Mouse (Mus musculus) frontal cortex, postnatal 25 days (tissue): ENCODE results near the gene Wdfy4.

Experiments used
- DNase-seq, 2 experiments: peaks; one replicate each; pipeline ENCODE4 v3.0.0; 2022; ENCODE audit warnings: low spot score in 2 of 2

Wdfy4 gene

DNA sequence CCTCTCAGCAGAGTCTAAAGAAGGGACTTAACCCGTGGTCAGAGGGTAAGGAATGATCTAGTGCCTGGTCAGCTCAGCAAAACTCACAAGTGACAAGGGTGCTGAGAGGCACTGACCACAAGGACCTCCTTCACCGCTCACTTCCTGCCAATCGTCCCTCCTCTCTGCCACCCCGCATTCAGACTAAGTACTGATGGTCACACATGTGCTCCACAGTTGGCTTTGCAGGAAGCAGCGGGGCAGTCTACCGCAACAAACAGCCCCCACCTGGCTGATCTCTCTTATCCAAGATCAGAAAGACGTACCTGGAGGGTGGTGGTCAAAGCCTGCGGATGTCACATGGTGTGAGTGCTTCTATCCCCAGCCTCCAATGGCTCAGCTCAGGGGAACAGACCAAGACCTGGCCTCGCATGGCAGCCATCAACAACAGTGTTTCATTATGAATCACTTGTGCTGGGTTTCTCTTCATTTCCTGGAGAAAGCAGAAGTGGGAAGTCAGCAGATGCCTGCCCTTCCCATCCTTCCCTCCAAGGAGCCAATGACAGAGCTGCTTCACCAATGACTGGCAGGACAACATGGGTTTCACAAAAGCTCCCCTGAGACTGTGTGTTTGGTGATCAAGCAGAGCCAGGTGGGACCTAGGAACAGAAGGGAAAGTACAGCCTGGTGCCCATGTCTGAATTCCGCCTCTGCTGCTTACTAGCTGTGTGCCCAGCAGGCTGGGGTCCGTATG lies at the start of gene Wdfy4:
Wdfy4 (minus strand) TSS at position 441 of the 733 bp plus-strand sequence.
- no peak for DNase-seq

DNA sequence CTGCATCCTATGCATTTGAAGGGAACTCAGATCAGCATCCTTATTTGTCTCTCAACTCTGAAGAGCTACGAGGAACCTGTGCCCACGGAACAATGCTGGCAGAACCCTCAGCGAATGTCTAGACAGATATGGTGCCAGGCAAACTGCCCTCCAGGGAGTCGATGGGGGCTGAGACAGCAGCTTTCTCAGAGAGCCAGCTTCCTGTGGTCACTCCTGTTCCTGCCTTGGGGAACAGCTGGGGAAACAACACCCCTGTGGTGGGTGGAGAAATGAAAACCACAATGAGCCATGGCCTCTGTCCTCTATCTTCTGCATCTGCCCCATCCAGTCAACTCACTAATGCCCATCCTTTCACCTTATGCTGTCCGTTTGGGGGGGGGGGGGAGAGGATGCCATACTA lies 46.7 kb upstream of the Wdfy4 start:
- no peak for DNase-seq

DNA sequence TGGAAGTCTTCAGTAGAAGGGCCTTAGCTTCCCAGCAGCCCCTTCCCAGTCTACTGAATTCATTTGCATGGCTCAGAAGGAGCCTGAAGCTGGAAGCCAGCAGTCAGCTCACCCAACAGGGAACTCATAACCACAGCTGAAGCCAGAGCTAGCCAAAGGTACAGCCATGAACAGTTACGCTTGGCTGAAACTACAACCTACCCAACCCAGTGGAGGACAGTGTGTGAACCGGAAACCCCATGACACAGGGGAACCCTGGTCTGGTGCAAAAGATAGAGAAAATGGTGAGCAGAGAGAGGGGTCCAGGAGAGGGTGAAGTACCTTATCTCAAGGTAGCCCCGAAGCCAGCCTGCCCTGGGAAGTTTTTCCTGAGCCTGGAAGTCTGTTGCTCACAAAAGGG lies 46.0 kb upstream of the Wdfy4 start:
- no peak for DNase-seq

DNA sequence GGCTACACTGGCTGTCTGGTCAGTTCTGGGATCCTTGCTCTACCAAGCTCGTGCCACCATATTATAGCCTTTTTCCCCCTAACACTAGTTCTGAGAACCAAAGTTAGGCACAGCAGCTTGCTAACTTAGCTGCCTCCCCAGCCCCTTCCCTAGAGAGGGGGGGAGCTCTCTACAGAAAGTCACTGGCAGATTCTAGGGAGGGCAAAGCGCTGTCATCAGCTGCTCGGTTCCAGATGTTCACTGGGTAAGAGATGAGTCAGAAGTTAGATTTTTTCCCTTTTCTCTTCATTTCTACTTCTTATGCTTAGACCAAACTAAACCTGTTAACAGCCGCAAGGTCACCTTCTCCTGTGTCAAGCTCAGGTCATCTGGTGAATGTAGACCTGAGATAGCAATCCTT lies 45.4 kb upstream of the Wdfy4 start:
- DNase-seq = no peak

DNA sequence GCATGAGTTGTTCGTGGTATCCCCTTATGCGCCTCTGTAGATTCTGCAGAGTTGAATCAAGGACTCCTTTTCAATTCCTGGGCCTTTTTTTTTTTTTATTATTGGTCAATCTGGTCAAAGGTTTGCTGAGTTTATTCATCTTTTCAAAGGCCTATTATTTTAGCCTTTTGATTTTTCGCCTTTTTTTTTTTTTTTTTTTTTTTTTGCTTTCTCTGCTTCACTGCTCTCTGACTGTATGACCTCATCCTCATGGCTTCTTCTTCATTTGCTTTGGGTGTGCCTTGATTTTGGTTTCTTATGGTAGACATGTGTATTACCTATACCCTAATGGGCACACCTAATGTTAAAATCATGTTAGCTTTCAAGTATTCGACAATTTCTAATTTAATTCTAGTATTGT lies 39.9 kb upstream of the Wdfy4 start:
- no peak for DNase-seq

DNA sequence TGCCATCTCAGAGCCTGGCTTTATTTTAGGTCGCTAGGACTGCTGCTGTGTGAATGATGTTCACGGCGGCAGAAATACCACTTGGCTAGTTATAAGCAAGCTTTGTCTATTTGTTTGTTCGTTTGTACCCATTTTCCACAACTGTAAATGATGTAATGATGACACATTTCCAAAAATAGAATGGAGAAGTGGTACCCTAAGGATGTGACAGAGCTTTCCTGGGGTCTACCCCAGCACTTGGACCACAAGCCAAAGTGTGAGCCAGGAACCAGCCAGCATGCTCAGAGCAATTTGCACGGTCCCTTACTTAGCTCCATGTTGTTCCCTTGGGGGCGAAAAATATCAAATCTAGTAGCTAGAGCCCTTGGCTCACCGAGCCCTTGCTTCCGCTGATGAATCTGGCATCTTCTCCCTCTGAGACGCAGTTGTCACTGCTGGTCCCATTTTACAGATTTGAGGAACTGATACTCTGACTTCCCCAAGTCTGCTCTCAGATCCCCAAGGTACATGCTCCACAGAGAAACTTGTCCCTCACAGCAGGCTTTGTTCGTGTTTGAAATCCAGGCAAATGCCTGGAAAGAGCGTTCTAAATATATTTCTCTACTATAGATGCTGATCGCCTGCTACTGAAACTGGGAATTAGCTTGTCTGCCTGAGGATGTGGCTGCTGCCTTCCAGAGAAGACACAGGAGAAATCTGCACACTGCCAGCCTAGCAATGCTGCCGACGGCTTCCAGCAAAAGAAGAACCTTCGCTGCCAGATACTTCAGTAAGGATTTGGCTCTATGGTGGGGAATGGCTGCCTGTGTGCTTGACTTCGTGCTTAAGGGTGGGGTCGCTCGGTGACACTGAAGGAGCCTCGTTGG lies 31.3 kb upstream of the Wdfy4 start:
- DNase-seq = no peak

DNA sequence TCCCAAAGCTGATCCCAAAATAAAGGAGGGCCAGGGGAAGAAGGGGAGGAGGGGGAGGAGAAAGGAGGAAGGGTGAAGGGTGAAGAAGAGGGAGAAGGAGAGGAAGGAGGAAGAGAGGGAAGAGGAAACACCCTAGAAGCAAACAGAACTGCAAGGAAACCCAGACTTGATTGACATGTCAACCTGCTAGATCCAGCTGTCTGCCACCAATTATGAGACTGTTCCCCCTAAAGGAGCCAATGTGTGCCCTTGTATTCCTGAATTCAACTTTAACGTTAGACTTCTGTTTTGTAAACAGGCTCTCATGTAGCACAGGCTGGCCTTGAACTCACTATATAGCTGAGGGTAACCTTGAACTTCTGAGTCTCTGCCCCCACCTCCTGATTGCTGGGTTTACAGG lies 29.9 kb upstream of the Wdfy4 start:
- DNase-seq = no peak

DNA sequence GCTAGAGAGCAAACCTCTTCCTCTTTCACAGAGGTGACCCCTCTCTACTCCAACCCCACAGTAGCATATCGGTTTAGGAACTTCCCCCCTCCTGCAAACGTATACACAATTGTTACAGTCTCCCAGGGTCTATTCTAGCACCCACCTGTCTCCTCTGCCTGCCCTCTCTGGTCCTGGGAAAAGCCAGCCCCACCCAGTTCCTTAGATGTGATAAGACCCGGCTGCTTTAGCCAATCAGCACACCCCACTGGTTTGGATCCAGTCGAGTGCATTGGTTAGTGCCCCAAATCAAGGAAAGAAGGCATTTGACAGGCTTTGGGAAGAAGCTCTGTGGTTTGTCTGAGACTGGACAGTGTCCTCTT lies 29.4 kb upstream of the Wdfy4 start:
- DNase-seq = no peak

DNA sequence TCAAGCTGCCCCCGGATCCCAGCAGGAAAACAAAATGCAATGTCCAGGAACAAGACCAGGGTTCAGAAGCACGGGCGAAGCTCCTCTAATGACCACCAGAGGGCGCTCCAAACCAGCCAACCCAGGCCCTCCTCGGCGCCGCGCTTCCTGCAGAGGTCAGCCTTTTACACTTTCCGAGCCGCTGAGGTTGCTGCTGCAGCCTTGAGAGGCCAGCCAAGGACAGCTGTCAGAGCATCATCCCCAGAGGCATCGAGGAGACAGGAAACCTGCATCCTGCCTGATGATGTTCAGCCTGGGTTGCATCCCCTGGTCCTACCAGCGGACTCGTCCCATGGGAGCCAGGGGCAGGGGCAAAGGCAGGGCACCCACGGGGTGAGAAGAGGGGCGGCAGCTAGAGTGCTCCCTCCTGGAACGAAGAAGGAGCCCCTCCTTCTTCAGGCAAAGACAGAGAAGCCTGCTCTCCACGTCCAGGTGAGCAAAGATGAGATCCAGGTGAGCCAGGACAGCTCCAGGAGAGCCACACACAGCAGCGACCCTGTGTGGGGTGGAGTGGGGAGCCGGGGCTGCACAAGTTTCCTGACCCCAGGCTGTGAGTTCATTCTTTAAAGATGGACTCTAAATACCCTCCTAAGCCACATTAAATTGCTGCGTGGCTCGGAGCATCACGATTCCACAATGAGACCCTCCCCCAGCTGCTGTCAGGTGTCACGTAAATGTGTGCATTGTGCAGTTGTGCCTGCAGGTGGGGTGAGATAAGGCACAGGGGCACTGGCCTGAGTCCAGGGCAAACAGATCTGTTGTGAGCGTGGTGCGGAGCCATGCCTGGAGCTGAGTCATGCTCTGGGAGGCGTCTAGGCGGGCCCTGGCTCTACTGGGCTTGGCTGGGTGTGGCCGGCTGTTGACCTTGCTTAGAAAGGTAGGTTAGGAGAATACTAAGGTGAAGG lies 28.8 kb upstream of the Wdfy4 start, which contains the start of gene Arhgap22:
Arhgap22 (plus strand) TSS at position 204 of the 944 bp plus-strand sequence.
- peak; percentile 76 to 86 for DNase-seq

DNA sequence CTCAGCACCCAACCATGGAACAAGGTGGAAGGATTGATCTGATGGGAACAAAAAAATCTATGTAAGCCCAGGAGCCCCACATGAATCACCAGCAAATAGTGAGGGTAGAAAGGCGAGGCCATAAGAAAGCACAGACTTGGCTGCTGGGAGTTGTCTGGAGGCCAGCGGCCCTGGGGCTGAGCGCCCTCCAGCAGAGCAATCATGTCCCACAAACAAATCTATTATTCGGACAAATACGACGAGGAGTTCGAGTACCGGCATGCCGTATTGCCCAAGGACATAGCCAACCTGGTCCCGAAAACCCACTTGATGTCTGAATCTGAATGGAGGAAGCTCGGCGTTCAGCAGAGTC lies 27.6 kb upstream of the Wdfy4 start:
- DNase-seq = no peak

DNA sequence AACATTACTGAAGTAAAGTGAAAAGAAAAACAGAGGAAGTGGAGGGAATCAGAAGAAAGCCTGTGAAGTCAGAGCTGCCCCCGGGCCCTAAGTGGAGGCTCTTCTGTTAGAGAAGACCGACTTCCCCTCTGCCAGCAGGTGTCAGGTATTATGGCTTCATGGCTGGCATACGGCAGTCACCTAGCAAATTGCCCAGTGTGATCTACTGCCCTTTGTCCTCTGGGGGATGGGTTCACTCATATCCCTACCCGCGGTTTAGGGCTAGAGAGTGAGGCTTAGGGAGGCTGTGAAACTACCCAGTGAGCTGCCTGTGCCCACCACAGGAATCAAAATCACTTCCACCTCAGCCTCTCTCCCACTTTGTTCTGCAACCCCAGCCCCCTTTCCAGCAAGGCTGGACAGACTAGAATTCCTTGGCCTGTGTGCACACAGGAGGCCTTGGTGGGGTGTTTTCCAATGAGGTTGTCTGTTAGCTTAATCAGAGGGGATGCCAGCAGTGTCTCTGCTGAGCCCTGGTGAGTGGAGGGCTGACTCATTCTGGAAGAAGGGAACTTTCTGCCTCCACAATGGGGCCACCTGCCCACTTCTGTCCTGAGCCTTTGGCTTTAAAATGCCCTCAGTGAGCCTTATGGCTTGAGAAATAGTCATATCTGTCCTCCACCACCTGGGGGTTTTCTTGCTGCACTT lies 27.1 kb upstream of the Wdfy4 start:
- no peak for DNase-seq

DNA sequence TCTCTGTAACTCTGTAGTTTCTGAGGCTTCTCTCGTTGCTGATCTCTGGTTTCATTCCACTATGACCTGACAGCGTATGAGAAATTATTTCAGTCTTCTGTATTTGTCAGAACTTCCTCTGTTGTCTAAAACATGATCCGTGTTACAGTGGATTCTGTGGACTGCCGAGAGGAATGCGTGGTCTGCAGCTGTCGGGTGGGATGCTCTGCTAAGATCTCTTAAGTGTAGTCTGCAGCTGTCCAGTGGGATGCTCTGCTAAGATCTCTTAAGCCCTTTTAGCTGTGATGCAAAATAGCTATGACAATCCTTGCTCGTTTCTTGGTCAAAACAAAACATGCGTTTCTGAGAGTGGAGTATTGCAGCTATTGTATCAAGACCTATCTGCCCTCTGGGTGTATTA lies 25.5 kb upstream of the Wdfy4 start:
- no peak for DNase-seq

DNA sequence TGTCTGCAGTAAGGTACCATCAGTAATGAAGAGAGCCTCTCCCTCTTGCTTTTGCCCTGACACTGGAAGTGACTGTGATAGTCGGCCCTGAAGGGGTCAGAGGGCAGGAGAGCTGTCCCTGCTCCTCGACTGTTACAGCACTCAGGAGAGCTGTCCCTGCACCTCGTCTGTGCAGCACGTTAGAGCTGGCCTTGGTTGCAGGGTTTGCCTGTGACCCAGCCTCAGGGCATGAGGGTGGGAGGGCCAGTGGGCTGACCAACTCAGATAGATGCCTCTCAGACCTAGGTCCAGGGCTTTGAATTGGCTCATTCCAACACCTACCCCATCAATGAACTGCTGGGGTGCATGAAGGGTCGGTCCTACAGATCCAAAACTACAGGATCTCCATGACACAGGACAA lies 23.0 kb upstream of the Wdfy4 start:
- DNase-seq = no peak

DNA sequence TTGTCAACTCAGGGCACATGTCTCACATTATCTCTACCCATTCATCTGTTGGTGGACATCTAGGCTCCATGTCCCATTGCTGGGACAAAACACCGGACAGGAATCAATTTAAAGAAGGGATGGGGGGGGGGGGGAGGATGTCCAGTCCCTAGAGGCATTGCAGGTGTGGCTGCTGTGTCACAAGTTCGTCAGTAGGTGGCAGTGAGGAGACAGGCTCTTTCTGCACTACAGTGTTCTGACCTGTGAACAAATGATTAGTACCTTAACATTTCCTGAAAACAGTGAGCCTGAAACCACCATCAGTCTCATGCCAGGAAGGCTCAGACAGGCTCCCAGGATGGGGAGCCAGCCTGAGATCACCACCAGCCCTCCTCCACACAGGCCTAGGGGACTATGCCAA lies 21.7 kb upstream of the Wdfy4 start:
- DNase-seq = no peak

DNA sequence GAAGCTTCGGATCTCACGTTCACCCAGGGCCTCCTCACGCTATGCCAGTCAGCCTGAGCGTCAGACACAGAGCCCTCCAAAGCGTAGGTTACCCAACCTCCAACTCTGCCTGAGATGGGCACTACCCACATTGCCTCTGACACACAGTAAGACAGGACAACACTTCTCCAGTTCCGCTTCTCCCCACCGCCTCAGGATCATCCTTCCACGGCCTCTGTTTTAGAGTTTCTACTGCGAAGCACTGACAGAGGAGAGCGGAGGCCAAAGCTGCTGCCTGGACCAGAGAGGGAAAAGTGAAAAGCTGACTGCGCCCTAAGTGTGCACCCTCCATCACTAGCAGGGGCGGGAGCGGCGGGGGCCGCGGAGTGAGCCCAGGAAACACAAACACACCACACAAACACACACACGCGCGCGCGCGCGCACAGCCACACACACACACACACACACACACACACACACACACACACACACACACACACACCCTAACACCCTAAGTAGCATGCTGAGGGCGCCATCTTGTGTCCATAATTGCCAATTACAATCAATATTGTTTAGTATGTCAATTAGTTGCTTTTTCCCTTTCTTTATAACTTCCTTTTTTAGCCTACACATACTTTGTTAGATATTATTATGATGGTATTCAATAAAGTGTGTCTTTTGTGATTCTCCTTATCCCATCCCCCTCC lies 20.1 kb upstream of the Wdfy4 start:
- DNase-seq = no peak

DNA sequence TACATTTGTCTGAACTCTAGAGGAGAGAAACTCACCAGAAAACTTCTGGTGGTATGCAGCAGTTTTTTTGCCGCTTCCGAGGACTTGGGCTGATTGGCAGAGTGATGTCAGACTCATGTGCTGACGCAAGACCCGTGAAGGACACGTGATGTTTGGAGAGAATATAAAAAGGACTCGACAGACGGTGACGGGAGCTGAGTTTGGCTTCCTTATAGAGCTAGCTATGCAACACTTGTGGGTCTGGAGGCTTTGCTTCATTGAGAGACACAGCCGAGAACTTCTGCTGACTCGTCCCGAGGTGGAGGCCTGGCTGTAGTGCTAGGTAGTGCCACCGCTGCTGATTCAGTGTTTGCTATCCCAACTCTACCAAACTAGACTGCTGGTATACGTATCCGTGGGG lies 18.5 kb upstream of the Wdfy4 start:
- DNase-seq = no peak

DNA sequence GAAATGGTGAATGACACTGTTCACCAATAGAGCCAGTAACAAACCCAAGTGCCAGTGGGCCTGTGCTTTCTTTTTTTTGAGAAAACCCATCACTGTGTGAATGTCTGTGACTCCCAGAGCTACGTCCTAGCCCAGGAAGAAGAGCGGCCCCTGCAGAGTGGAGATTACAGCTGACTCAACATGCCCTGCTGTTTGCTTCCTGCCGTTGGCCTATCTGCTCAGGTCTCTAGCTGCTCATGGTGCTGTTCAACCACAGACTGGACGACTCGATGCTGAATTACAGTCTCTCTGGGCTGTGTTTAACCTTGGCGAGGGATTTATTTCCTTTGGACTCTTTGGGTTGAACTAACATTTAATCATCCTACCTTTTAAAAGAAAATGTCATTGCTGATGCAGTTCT lies 17.6 kb upstream of the Wdfy4 start:
- DNase-seq = no peak

DNA sequence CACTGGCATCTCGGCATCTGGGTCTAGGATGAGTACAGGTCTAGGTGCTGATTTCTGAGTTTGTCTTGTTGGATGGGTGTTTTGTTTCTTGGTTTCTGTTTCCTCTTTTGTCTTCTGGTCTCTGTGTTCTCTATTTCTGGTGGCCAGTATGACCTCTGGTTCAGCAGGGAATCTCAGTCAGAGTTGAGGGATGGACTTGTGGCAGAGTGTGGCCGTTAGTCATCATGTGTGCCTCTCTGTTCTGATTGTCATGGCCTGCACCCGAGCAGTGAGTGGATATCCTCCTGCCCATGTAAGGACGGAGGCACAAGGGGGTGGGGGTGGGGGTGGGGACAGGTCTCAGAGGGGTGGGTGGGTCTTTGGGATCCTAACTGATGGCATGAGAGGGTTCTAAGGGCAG lies 16.9 kb upstream of the Wdfy4 start:
- DNase-seq = no peak

DNA sequence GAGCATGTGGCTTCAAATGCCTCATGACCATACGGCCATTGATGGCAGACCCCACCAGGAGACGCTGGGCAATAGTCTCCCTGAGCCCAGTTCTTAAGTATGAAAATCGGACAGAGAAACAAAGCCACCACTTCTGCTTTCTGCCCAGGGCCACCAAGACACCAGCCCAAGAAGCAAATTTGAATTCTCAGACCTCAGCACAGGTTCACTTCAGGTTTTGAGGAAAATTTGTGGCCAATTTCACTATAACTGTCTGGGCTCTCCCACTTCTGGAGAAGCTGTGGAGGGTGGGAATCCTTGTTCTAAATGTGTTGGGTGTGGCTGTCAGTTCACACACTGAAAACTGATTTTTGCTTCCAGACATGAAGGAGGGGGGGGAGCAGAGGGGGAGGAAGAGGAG lies 8.9 kb upstream of the Wdfy4 start:
- DNase-seq = no peak

DNA sequence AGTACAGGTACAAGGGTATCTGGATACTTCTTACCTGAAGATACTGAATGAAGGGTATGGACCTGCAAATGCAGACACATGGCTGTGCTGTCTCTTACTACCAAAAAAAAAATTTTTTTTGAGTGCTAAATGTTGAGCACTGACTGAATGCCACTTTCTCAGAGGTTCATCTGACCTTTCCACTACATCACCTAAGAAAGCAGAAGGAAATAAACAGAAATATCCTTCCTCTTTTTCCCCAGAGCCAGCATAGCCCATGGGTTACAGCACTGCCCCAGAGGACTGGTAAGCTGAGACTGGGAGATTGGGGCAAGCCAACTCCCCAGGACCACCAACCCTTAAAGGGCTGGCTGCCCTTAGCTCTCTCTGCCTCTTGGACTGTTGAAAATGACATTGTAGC lies 8.5 kb upstream of the Wdfy4 start:
- DNase-seq = no peak

DNA sequence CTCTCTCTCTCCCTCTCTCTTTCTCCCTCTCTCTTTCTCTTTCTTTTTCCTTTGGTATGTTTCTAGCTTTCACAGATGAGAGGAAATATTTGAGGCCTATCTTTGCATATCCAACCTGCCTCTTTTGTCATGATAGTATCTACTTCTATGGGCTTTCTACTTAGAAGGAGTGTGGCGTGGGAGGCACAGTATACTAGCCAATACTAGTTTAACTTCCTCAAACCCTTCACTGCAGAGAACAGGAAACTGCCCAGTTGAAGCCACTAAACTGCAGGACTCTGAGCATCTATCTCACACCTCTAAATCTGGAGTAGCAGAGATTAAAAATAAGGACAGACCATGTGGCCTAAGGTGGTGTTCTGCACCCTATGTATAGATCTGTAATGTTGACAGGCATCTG lies 5.3 kb upstream of the Wdfy4 start:
- no peak for DNase-seq
